8 mouse cellular contexts compared by ENCODE assay signal in genomic region chr10:90657416-90658120, GRCm38 (mm10).
DNase-seq lines count a peak whose midpoint lies in the region; ATAC-seq and TF ChIP-seq lines count a peak whose summit lies in the region.

No protein-coding gene starts in this region.

- H3K36me3 ChIP-seq in hindbrain, postnatal 0 days (ENCODE audit: insufficient read depth, low read length) = no peaks in the 10 kb centered on the region
- H3K36me3 ChIP-seq in hindbrain, embryonic 12.5 days = no peaks in the 10 kb centered on the region
- no peaks in the 10 kb centered on the region for H3K36me3 ChIP-seq in forebrain, embryonic 16.5 days (ENCODE audit: control insufficient read depth, insufficient read depth)
- H3K36me3 ChIP-seq in intestine, embryonic 16.5 days (ENCODE audit: control insufficient read depth, insufficient read depth, low read length) = no peaks in the 10 kb centered on the region

- ATAC-seq in hindbrain, postnatal 0 days = peak; percentile 71; the same call in 1 of the 2 replicates
- ATAC-seq in hindbrain, embryonic 12.5 days (ENCODE audit: low FRiP score) = no peak
- ATAC-seq in forebrain, embryonic 16.5 days = peak; percentile 72; the same call in 1 of the 2 replicates
- ATAC-seq in intestine, embryonic 16.5 days = no peak
- ATAC-seq in megakaryocyte, adult 5-6 weeks (ENCODE audit: poor library complexity, severe bottlenecking) = no peak

- 54% methylated on average over 7 of the region's 7 CpGs for WGBS in hindbrain, postnatal 0 days
- WGBS in hindbrain, embryonic 12.5 days = 81% methylated on average over 7 of the region's 7 CpGs
- 41% methylated on average over 7 of the region's 7 CpGs for WGBS in forebrain, embryonic 16.5 days
- 63% methylated on average over 7 of the region's 7 CpGs for WGBS in intestine, embryonic 16.5 days

- TF ChIP-seq CTCF in hindbrain, postnatal 0 days (IDR thresholded peaks at IDR 0.05; ENCODE audit: low read depth) = no peak

- no peak overlapping the region; the same call in 1 of the 2 replicates for H3K27ac ChIP-seq in hindbrain, postnatal 0 days
- H3K27ac ChIP-seq in hindbrain, embryonic 12.5 days = no peak overlapping the region
- no peak overlapping the region for H3K27ac ChIP-seq in forebrain, embryonic 16.5 days (ENCODE audit: low read length)
- H3K27ac ChIP-seq in intestine, embryonic 16.5 days (ENCODE audit: low read length) = no peak overlapping the region

- H3K9ac ChIP-seq in hindbrain, postnatal 0 days (replicated peaks; ENCODE audit: low read length) = no peak overlapping the region
- H3K9ac ChIP-seq in hindbrain, embryonic 12.5 days = no peak overlapping the region
- no peak overlapping the region for H3K9ac ChIP-seq in forebrain, embryonic 16.5 days (replicated peaks; ENCODE audit: low read depth, low read length)
- H3K9ac ChIP-seq in intestine, embryonic 16.5 days (ENCODE audit: low read depth, low read length) = no peak overlapping the region

- no peak overlapping the region for H3K4me2 ChIP-seq in hindbrain, postnatal 0 days (ENCODE audit: low read depth, low read length)
- H3K4me2 ChIP-seq in hindbrain, embryonic 12.5 days (replicated peaks) = no peak overlapping the region
- H3K4me2 ChIP-seq in forebrain, embryonic 16.5 days (ENCODE audit: low read length) = no peak overlapping the region
- no peak overlapping the region for H3K4me2 ChIP-seq in intestine, embryonic 16.5 days (ENCODE audit: low read depth, low read length)

- peak; percentile 66 for DNase-seq in hindbrain, postnatal 0 days (ENCODE audit: low spot score)
- peak; percentile 46 for DNase-seq in 3T3-L1 (ENCODE audit: low read depth, low spot score)
- DNase-seq in adrenal gland, adult 8-10 months = peak; percentile 10
- no peak for DNase-seq in kidney, postnatal 14 days

- no peak overlapping the region for H3K4me3 ChIP-seq in hindbrain, postnatal 0 days (ENCODE audit: low read length)
- H3K4me3 ChIP-seq in hindbrain, embryonic 12.5 days = no peak overlapping the region
- no peak overlapping the region for H3K4me3 ChIP-seq in forebrain, embryonic 16.5 days (replicated peaks; ENCODE audit: low read length)
- H3K4me3 ChIP-seq in intestine, embryonic 16.5 days (ENCODE audit: low read length) = no peak overlapping the region

- no peaks in the 10 kb centered on the region for H3K9me3 ChIP-seq in hindbrain, postnatal 0 days (ENCODE audit: low read length)
- no peaks in the 10 kb centered on the region for H3K9me3 ChIP-seq in hindbrain, embryonic 12.5 days (replicated peaks)
- H3K9me3 ChIP-seq in forebrain, embryonic 16.5 days (ENCODE audit: control insufficient read depth, low read length) = no peaks in the 10 kb centered on the region
- H3K9me3 ChIP-seq in intestine, embryonic 16.5 days (ENCODE audit: control insufficient read depth, low read length) = no peaks in the 10 kb centered on the region

- H3K4me1 ChIP-seq in hindbrain, postnatal 0 days (ENCODE audit: insufficient read depth, low read length) = no peaks in the 10 kb centered on the region
- no peaks in the 10 kb centered on the region for H3K4me1 ChIP-seq in hindbrain, embryonic 12.5 days
- 0 out of 2 replicates have a peak, but pooled peaks cover 3% of the 10 kb centered on the region for H3K4me1 ChIP-seq in forebrain, embryonic 16.5 days (replicated peaks; ENCODE audit: control insufficient read depth, insufficient read depth, low read length)
- H3K4me1 ChIP-seq in intestine, embryonic 16.5 days (ENCODE audit: control insufficient read depth, insufficient read depth, low read length) = no peaks in the 10 kb centered on the region

- no peaks in the 10 kb centered on the region for H3K27me3 ChIP-seq in hindbrain, postnatal 0 days (ENCODE audit: insufficient read depth, low read length)
- H3K27me3 ChIP-seq in hindbrain, embryonic 12.5 days = no peaks in the 10 kb centered on the region
- H3K27me3 ChIP-seq in forebrain, embryonic 16.5 days (replicated peaks; ENCODE audit: control insufficient read depth, insufficient read depth, low read length) = no peaks in the 10 kb centered on the region
- H3K27me3 ChIP-seq in intestine, embryonic 16.5 days (replicated peaks; ENCODE audit: control insufficient read depth, insufficient read depth, low read length) = no peaks in the 10 kb centered on the region

Comparison
In these comparisons a context has a peak if more than half of its experiments do, and no peak if none do; other contexts are left out.
1. ATAC-seq: peak in hindbrain, postnatal 0 days (single experiment) and forebrain, embryonic 16.5 days (single experiment); none in hindbrain, embryonic 12.5 days (single experiment), intestine, embryonic 16.5 days (single experiment) and megakaryocyte, adult 5-6 weeks (single experiment).